Mouse (Mus musculus): Measurements from ENCODE around the gene Slain1. TPM values are rescaled to one million over a fixed set of nuclear protein-coding genes. Genes with fewer than 3 reads are reported as not detected.

Slain1 gene
- polyA plus RNA-seq, 1 experiment from 2014 or later: 1.8 TPM

DNA sequence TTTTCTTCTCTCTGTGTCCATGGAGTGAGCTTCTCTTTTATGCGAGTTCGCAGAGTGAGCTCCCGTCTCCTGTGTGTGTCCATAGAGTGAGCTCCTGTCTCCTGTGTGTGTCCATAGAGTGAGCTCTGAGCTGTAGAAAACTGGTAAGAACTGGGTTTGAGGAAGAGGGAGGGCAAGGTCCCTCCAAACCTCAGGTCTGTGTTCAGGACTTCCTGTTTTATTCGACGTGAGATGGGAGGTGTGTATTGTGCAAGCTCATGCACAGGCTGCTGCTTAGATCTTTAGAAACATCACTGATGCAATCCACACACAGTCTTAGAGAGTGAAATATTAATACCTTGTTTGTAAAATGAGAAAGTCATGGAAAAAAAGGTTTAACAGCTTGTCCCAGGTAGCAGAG lies 63.0 kb downstream of the Slain1 start:
- Histone ChIP-seq H3K4me3 (ENCODE audit: low read depth, low read length) (no peak overlapping the region), H3K9me3 (ENCODE audit: control insufficient read depth) (0 out of 2 replicates have a peak, but pooled peaks cover 2% of the 10 kb centered on the region), H3K36me3 (ENCODE audit: control insufficient read depth, insufficient read depth) (no peaks in the 10 kb centered on the region), H3K27ac (ENCODE audit: low read depth, low read length) (no peak overlapping the region), H3K27me3 (replicated peaks; ENCODE audit: control insufficient read depth, insufficient read depth, low read length) (no peaks in the 10 kb centered on the region), H3K4me1 (replicated peaks; ENCODE audit: control insufficient read depth, insufficient read depth, low read length) (no peaks in the 10 kb centered on the region), H3K4me2 (replicated peaks; ENCODE audit: low read depth) (no peak overlapping the region), H3K9ac (ENCODE audit: low read depth, low read length) (no peak overlapping the region)
- no peak for ATAC-seq
- 78% methylated on average over 5 of the region's 5 CpGs for WGBS
- no peak for TF ChIP-seq CTCF (IDR thresholded peaks at IDR 0.05; ENCODE audit: low read depth)

GRCm38 (mm10) chr14:103717516-103717915 lies 67.5 kb downstream of the Slain1 start:
- no peak for ATAC-seq
- Histone ChIP-seq H3K9me3 (ENCODE audit: control insufficient read depth) (0 out of 2 replicates have a peak, but pooled peaks cover 2% of the 10 kb centered on the region), H3K4me3 (ENCODE audit: low read depth, low read length) (no peak overlapping the region), H3K4me1 (replicated peaks; ENCODE audit: control insufficient read depth, insufficient read depth, low read length) (no peaks in the 10 kb centered on the region), H3K4me2 (replicated peaks; ENCODE audit: low read depth) (no peak overlapping the region), H3K36me3 (ENCODE audit: control insufficient read depth, insufficient read depth) (no peaks in the 10 kb centered on the region), H3K9ac (ENCODE audit: low read depth, low read length) (no peak overlapping the region), H3K27me3 (replicated peaks; ENCODE audit: control insufficient read depth, insufficient read depth, low read length) (no peaks in the 10 kb centered on the region), H3K27ac (ENCODE audit: low read depth, low read length) (no peak overlapping the region)
- 40% methylated on average over 5 of the region's 5 CpGs for WGBS
- peak; percentile 80 for TF ChIP-seq CTCF (IDR thresholded peaks at IDR 0.05; ENCODE audit: low read depth)

- Histone ChIP-seq H3K27ac (ENCODE audit: low read depth, low read length) (no peak overlapping the region), H3K27me3 (replicated peaks; ENCODE audit: control insufficient read depth, insufficient read depth, low read length) (no peaks in the 10 kb centered on the region), H3K9ac (ENCODE audit: low read depth, low read length) (no peak overlapping the region), H3K4me2 (replicated peaks; ENCODE audit: low read depth) (no peak overlapping the region), H3K36me3 (ENCODE audit: control insufficient read depth, insufficient read depth) (no peaks in the 10 kb centered on the region), H3K4me3 (ENCODE audit: low read depth, low read length) (no peak overlapping the region), H3K9me3 (ENCODE audit: control insufficient read depth) (0 out of 2 replicates have a peak, but pooled peaks cover 2% of the 10 kb centered on the region), H3K4me1 (replicated peaks; ENCODE audit: control insufficient read depth, insufficient read depth, low read length) (no peaks in the 10 kb centered on the region)
- ATAC-seq: no peak
- 74% methylated on average over 5 of the region's 5 CpGs for WGBS
- no peak for TF ChIP-seq CTCF (IDR thresholded peaks at IDR 0.05; ENCODE audit: low read depth)
These were observed 68.0 kb downstream of the Slain1 start for GRCm38 (mm10) chr14:103717979-103718378.

DNA sequence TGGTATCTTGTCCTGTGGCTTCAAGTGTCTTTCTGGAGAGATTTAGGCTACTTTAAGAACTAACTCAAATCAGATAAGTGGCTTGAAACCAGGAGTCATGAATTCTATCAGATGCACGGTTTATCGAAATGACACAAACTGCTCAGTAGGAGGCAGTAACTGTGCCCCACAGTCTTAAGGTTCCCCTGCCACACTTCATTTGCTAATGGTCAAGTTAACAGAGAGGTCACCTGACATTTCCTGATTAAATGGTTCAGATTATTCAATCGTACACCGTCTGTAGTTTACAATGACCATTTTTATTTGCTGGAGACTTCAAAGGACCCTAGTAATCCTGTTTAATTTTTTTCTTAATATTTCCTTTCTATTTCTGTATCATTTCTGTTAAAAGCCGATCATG lies 68.4 kb downstream of the Slain1 start:
- no peak overlapping the region for H3K27ac ChIP-seq (ENCODE audit: low read depth, low read length)
- H3K4me2 ChIP-seq (replicated peaks; ENCODE audit: low read depth): no peak overlapping the region
- WGBS: 40% methylated on average over 5 of the region's 5 CpGs
- H3K4me1 ChIP-seq (replicated peaks; ENCODE audit: control insufficient read depth, insufficient read depth, low read length): no peaks in the 10 kb centered on the region
- 0 out of 2 replicates have a peak, but pooled peaks cover 2% of the 10 kb centered on the region for H3K9me3 ChIP-seq (ENCODE audit: control insufficient read depth)
- ATAC-seq: no peak
- TF ChIP-seq CTCF (IDR thresholded peaks at IDR 0.05; ENCODE audit: low read depth): peak; percentile 10; the same call in 1 of the 2 replicates
- H3K4me3 ChIP-seq (ENCODE audit: low read depth, low read length): no peak overlapping the region
- H3K27me3 ChIP-seq (replicated peaks; ENCODE audit: control insufficient read depth, insufficient read depth, low read length): no peaks in the 10 kb centered on the region
- H3K36me3 ChIP-seq (ENCODE audit: control insufficient read depth, insufficient read depth): no peaks in the 10 kb centered on the region
- H3K9ac ChIP-seq (ENCODE audit: low read depth, low read length): no peak overlapping the region

DNA sequence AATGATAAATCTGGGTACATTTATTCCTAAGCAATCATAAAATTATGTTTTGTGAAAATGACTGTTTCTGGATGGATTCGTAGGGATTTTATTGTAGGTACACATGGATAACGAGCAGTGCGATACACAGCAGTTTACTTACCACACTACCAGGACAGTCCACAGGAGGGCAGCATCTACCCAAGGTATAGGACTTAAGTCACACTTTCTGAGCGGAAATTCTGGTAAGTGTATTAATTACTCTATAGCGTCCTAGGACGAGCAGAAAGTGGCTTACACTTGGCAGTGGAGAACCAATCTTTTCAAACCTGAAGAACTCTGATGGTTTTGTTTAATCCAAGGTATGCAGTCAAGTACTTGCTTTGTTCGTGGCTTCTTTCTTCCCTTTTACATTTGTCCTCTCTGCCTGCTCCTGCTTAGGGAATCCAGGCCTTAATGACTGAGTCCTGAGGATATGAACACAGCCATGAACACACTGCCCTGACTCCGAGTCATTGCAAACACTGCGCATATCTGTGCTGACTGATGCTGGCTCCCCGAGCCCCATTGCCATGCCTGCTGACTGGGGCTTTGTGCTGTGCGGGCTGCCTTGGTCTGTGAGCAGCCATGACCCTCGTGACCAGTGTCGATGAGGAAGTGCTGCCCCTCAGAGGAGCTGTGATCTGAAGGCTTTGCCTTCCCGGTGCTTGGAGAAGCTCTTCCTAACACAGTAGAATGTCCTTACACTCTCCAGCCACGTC lies 69.0 kb downstream of the Slain1 start:
- Histone ChIP-seq H3K9me3 (ENCODE audit: control insufficient read depth) (0 out of 2 replicates have a peak, but pooled peaks cover 2% of the 10 kb centered on the region), H3K27me3 (replicated peaks; ENCODE audit: control insufficient read depth, insufficient read depth, low read length) (no peaks in the 10 kb centered on the region), H3K36me3 (ENCODE audit: control insufficient read depth, insufficient read depth) (no peaks in the 10 kb centered on the region), H3K4me2 (replicated peaks; ENCODE audit: low read depth) (peak overlapping the region; percentile 57), H3K27ac (ENCODE audit: low read depth, low read length) (no peak overlapping the region), H3K4me1 (replicated peaks; ENCODE audit: control insufficient read depth, insufficient read depth, low read length) (no peaks in the 10 kb centered on the region), H3K4me3 (ENCODE audit: low read depth, low read length) (no peak overlapping the region), H3K9ac (ENCODE audit: low read depth, low read length) (peak overlapping the region; percentile 0; the same call in 1 of the 2 replicates)
- peak; percentile 91 for TF ChIP-seq CTCF (IDR thresholded peaks at IDR 0.05; ENCODE audit: low read depth)
- peak; percentile 83 for ATAC-seq
- 20% methylated on average over 15 of the region's 15 CpGs for WGBS

DNA sequence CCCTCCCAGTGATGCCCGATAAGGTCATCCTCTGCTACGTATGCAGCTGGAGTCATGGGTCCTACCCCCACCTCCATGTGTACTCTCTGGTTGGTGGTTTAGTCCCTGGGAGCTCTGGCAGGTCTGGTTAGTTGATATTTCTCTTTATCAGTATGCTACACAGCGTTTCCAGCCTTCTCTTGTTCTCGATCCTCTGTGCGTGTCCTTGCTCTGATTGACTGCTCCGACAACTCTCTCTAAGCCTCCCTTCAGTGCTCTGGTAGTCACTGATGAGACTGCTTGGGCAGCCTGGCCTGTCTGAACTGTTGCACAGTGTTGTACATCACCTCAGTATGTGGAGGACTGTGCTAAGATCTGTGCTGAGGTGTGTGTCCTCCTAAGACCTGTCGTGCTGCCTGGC lies 70.1 kb downstream of the Slain1 start:
- H3K27me3 ChIP-seq (replicated peaks; ENCODE audit: control insufficient read depth, insufficient read depth, low read length): no peaks in the 10 kb centered on the region
- H3K4me2 ChIP-seq (replicated peaks; ENCODE audit: low read depth): no peak overlapping the region
- H3K4me1 ChIP-seq (replicated peaks; ENCODE audit: control insufficient read depth, insufficient read depth, low read length): no peaks in the 10 kb centered on the region
- ATAC-seq: no peak
- no peak overlapping the region for H3K9ac ChIP-seq (ENCODE audit: low read depth, low read length)
- 0 out of 2 replicates have a peak, but pooled peaks cover 2% of the 10 kb centered on the region for H3K9me3 ChIP-seq (ENCODE audit: control insufficient read depth)
- no peaks in the 10 kb centered on the region for H3K36me3 ChIP-seq (ENCODE audit: control insufficient read depth, insufficient read depth)
- WGBS: 87% methylated on average over 7 of the region's 7 CpGs
- no peak overlapping the region for H3K27ac ChIP-seq (ENCODE audit: low read depth, low read length)
- no peak for TF ChIP-seq CTCF (IDR thresholded peaks at IDR 0.05; ENCODE audit: low read depth)
- H3K4me3 ChIP-seq (ENCODE audit: low read depth, low read length): no peak overlapping the region
